Mouse (Mus musculus) lung, adult 18-20 months (tissue): ENCODE data around the gene Cdh12.

ENCODE experiments used
- DNase-seq, 2 experiments: peaks; one replicate each; pipeline ENCODE4 v3.0.0; 2022; ENCODE audit warnings: mixed read lengths in 2 of 2

Gene Cdh12

GRCm38 (mm10) chr15:20772289-20772688 lies 323.2 kb downstream of the Cdh12 start:
- DNase-seq = no peak

GRCm38 (mm10) chr15:20773423-20773822 lies 324.4 kb downstream of the Cdh12 start:
- no peak for DNase-seq

- no peak for DNase-seq
Measured at GRCm38 (mm10) chr15:20796999-20797398, 347.9 kb downstream of the Cdh12 start.

- no peak for DNase-seq
Measured at GRCm38 (mm10) chr15:20798541-20798940, 349.5 kb downstream of the Cdh12 start.

GRCm38 (mm10) chr15:20835887-20836286 lies 386.8 kb downstream of the Cdh12 start:
- DNase-seq = no peak

GRCm38 (mm10) chr15:20836991-20837390 lies 387.9 kb downstream of the Cdh12 start:
- DNase-seq = no peak

- DNase-seq = no peak
Measured at GRCm38 (mm10) chr15:20841479-20841878, 392.4 kb downstream of the Cdh12 start.

- DNase-seq = no peak
Measured at GRCm38 (mm10) chr15:20863076-20863475, 414.0 kb downstream of the Cdh12 start.

GRCm38 (mm10) chr15:20872518-20872917 lies 423.5 kb downstream of the Cdh12 start:
- DNase-seq = no peak

- DNase-seq = no peak
Measured at GRCm38 (mm10) chr15:20876993-20877392, 427.9 kb downstream of the Cdh12 start.

- DNase-seq = no peak
Measured at GRCm38 (mm10) chr15:20893471-20893870, 444.4 kb downstream of the Cdh12 start.

GRCm38 (mm10) chr15:20902568-20902967 lies 453.5 kb downstream of the Cdh12 start:
- no peak for DNase-seq

GRCm38 (mm10) chr15:20928221-20928620 lies 479.2 kb downstream of the Cdh12 start:
- no peak for DNase-seq

GRCm38 (mm10) chr15:20944000-20944399 lies 494.9 kb downstream of the Cdh12 start:
- DNase-seq = no peak

GRCm38 (mm10) chr15:20967463-20967862 lies 518.4 kb downstream of the Cdh12 start:
- DNase-seq = no peak

- no peak for DNase-seq
Measured at GRCm38 (mm10) chr15:20971041-20971440, 522.0 kb downstream of the Cdh12 start.

- DNase-seq = no peak
Measured at GRCm38 (mm10) chr15:21000541-21000940, 551.5 kb downstream of the Cdh12 start.

- DNase-seq = no peak
Measured at GRCm38 (mm10) chr15:21007931-21008330, 558.9 kb downstream of the Cdh12 start.

GRCm38 (mm10) chr15:21008487-21008886 lies 559.4 kb downstream of the Cdh12 start:
- DNase-seq = no peak

- no peak for DNase-seq
Measured at GRCm38 (mm10) chr15:21008969-21009368, 559.9 kb downstream of the Cdh12 start.

GRCm38 (mm10) chr15:21063683-21064082 lies 614.6 kb downstream of the Cdh12 start:
- no peak for DNase-seq

- DNase-seq = no peak
Measured at GRCm38 (mm10) chr15:21069264-21069663, 620.2 kb downstream of the Cdh12 start.

GRCm38 (mm10) chr15:21092824-21093223 lies 643.8 kb downstream of the Cdh12 start:
- DNase-seq = no peak

- no peak for DNase-seq
Measured at GRCm38 (mm10) chr15:21109009-21109841, 660.2 kb downstream of the Cdh12 start.
